Mouse (Mus musculus): ENCODE measurements around the gene Slc16a13. TPM values are rescaled to one million over a fixed set of nuclear protein-coding genes. Genes with fewer than 3 reads are reported as not detected.
A peak's percentile ranks its signal among the peaks of the same experiment; 100 is the strongest.
"Not testable (repeated sequence)": the region's sequence is repeated elsewhere in the genome, so short reads cannot be mapped to it uniquely, and the experiment has no call there.

The Slc16a13 gene
- polyA plus RNA-seq, 1 experiment from 2014 or later = 18.7 TPM

GRCm38 (mm10) chr11:70179401-70179800 is 41.5 kb downstream of the Slc16a13 start:
- Histone ChIP-seq H3K36me3 (no peaks in the 10 kb centered on the region), H3K27me3 (no peaks in the 10 kb centered on the region), H3K9ac (replicated peaks) (no peak overlapping the region), H3K27ac (no peak overlapping the region), H3K4me1 (replicated peaks) (no peaks in the 10 kb centered on the region), H3K4me3 (replicated peaks) (no peak overlapping the region), H3K9me3 (no peaks in the 10 kb centered on the region), H3K4me2 (replicated peaks) (0 out of 2 replicates have a peak overlapping the region, but pooled peaks have one; percentile 13)
- ATAC-seq = no peak
- 26% methylated on average over 14 of the region's 14 CpGs for WGBS

GRCm38 (mm10) chr11:70178756-70179155 is 42.1 kb downstream of the Slc16a13 start:
- Histone ChIP-seq H3K4me2 (replicated peaks) (no peak overlapping the region), H3K4me3 (replicated peaks) (no peak overlapping the region), H3K27ac (no peak overlapping the region), H3K27me3 (no peaks in the 10 kb centered on the region), H3K4me1 (replicated peaks) (no peaks in the 10 kb centered on the region), H3K9me3 (no peaks in the 10 kb centered on the region), H3K9ac (replicated peaks) (no peak overlapping the region), H3K36me3 (no peaks in the 10 kb centered on the region)
- no peak for ATAC-seq
- 81% methylated on average over 11 of the region's 11 CpGs for WGBS

DNA sequence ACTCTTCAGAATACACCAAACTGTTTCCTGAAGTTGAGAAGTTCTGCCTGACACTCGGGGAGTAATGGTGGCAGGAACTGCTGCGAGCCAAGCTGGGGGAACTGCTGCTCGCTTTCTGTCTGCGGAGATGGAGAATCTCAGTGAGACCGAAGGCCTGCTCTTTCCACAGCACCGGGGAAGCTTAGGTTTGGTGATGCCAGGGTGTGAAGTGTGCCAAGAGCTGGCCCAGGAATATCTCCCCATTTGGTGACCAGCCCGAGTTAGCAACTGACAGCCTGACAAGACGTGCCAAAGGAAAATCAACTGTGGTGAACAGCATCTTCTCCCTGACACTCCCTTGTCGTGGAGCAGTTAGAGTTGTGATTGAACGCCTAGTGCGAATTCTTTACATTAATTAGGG is 42.6 kb downstream of the Slc16a13 start:
- no peak for ATAC-seq
- H3K27ac ChIP-seq = no peak overlapping the region
- no peaks in the 10 kb centered on the region for H3K9me3 ChIP-seq
- WGBS = 87% methylated on average over 11 of the region's 11 CpGs
- no peaks in the 10 kb centered on the region for H3K36me3 ChIP-seq
- H3K4me2 ChIP-seq (replicated peaks) = no peak overlapping the region
- H3K4me1 ChIP-seq (replicated peaks) = no peaks in the 10 kb centered on the region
- no peaks in the 10 kb centered on the region for H3K27me3 ChIP-seq
- H3K4me3 ChIP-seq (replicated peaks) = no peak overlapping the region
- H3K9ac ChIP-seq (replicated peaks) = no peak overlapping the region

DNA sequence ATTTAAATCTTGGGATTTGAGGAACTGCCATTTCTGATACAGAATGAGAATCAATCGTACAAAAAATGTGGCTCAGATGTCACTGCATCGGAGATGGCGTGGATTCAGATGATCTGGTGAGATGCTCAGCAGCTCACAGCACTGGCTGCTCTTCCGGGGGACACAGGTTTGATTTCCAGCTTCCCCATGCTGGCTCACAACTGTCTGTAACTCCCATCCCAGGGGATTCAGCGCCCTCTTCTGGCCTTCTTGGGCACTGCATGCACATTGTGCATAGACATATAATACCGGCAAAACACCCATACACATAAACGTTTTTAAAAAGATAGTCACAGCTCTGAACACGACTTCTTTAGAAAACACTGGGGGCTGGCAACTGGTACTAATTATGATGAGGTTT is 43.2 kb downstream of the Slc16a13 start:
- Histone ChIP-seq H3K9ac (replicated peaks) (no peak overlapping the region), H3K9me3 (no peaks in the 10 kb centered on the region), H3K4me1 (replicated peaks) (no peaks in the 10 kb centered on the region), H3K27me3 (no peaks in the 10 kb centered on the region), H3K27ac (no peak overlapping the region), H3K4me2 (replicated peaks) (no peak overlapping the region), H3K36me3 (no peaks in the 10 kb centered on the region), H3K4me3 (replicated peaks) (no peak overlapping the region)
- WGBS = 73% methylated on average over 8 of the region's 8 CpGs
- no peak for ATAC-seq

- no peak overlapping the region for H3K27ac ChIP-seq
- 86% methylated on average over 4 of the region's 4 CpGs for WGBS
- H3K9ac ChIP-seq (replicated peaks) = no peak overlapping the region
Measured at GRCm38 (mm10) chr11:70174491-70174890, 46.4 kb downstream of the Slc16a13 start.

GRCm38 (mm10) chr11:70172298-70172697 is 48.6 kb downstream of the Slc16a13 start:
- 48% methylated on average over 5 of the region's 5 CpGs for WGBS
- Histone ChIP-seq H3K27me3 (no peaks in the 10 kb centered on the region), H3K27ac (no peak overlapping the region), H3K4me3 (replicated peaks) (no peak overlapping the region), H3K4me1 (replicated peaks) (no peaks in the 10 kb centered on the region), H3K36me3 (no peaks in the 10 kb centered on the region), H3K9me3 (no peaks in the 10 kb centered on the region), H3K4me2 (replicated peaks) (no peak overlapping the region), H3K9ac (replicated peaks) (no peak overlapping the region)
- no peak for ATAC-seq

More at GRCm38 (mm10) chr11:70174491-70174890, 46.4 kb downstream of the Slc16a13 start:
- no peaks in the 10 kb centered on the region for H3K4me1 ChIP-seq (replicated peaks)
- H3K9me3 ChIP-seq = no peaks in the 10 kb centered on the region
- no peak overlapping the region for H3K4me2 ChIP-seq (replicated peaks)
- no peaks in the 10 kb centered on the region for H3K27me3 ChIP-seq
- no peak overlapping the region for H3K4me3 ChIP-seq (replicated peaks)
- H3K36me3 ChIP-seq = no peaks in the 10 kb centered on the region
- ATAC-seq = no peak

DNA sequence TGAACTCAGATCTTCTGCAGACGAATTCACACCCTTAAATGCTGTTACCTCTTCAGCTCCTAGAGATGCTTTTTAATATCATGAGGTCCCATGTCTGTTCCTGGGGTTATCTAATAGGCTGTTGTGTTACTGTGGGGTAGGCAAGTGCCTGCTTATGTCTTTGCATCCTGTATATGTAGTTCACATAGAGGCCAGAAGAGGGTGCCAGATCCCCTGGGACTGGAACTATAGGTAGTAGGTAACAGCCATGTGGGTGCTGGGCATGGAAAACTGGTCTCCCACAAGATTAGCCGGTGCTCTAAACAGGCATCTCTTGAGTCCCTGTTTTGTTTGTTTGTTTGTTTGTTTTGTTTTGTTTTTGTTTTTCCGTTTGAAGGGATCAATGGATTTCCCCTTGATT is 49.0 kb downstream of the Slc16a13 start:
- H3K4me3 ChIP-seq (replicated peaks) = no peak overlapping the region
- ATAC-seq = no peak

GRCm38 (mm10) chr11:70171181-70171580 is 49.7 kb downstream of the Slc16a13 start:
- Histone ChIP-seq H3K36me3 (no peaks in the 10 kb centered on the region), H3K4me1 (replicated peaks) (no peaks in the 10 kb centered on the region), H3K4me2 (replicated peaks) (no peak overlapping the region), H3K27ac (no peak overlapping the region), H3K4me3 (replicated peaks) (no peak overlapping the region), H3K9ac (replicated peaks) (no peak overlapping the region), H3K27me3 (no peaks in the 10 kb centered on the region), H3K9me3 (no peaks in the 10 kb centered on the region)
- ATAC-seq = no peak
- WGBS = 87% methylated on average over 7 of the region's 7 CpGs

More for the DNA sequence above, 49.0 kb downstream of the Slc16a13 start:
- Histone ChIP-seq H3K4me1 (replicated peaks) (no peaks in the 10 kb centered on the region), H3K9me3 (no peaks in the 10 kb centered on the region), H3K9ac (replicated peaks) (no peak overlapping the region), H3K4me2 (replicated peaks) (no peak overlapping the region), H3K36me3 (no peaks in the 10 kb centered on the region), H3K27ac (no peak overlapping the region), H3K27me3 (no peaks in the 10 kb centered on the region)
- 62% methylated on average over 3 of the region's 3 CpGs for WGBS

- no peak overlapping the region for H3K4me3 ChIP-seq (replicated peaks)
- no peak for ATAC-seq
- 77% methylated on average over 7 of the region's 7 CpGs for WGBS
Measured at GRCm38 (mm10) chr11:70170291-70170690, 50.6 kb downstream of the Slc16a13 start.

GRCm38 (mm10) chr11:70169471-70169870 is 51.4 kb downstream of the Slc16a13 start:
- H3K9me3 ChIP-seq; H3K4me1 ChIP-seq (replicated peaks); H3K4me2 ChIP-seq (replicated peaks); H3K27me3 ChIP-seq; H3K27ac ChIP-seq; H3K4me3 ChIP-seq (replicated peaks); ATAC-seq; H3K36me3 ChIP-seq; H3K9ac ChIP-seq (replicated peaks): not testable (repeated sequence)
- WGBS = 94% methylated on average over 7 of the region's 7 CpGs

More at GRCm38 (mm10) chr11:70170291-70170690, 50.6 kb downstream of the Slc16a13 start:
- Histone ChIP-seq H3K4me1 (replicated peaks) (no peaks in the 10 kb centered on the region), H3K4me2 (replicated peaks) (no peak overlapping the region), H3K9me3 (no peaks in the 10 kb centered on the region), H3K27me3 (no peaks in the 10 kb centered on the region), H3K9ac (replicated peaks) (no peak overlapping the region), H3K36me3 (no peaks in the 10 kb centered on the region), H3K27ac (no peak overlapping the region)

DNA sequence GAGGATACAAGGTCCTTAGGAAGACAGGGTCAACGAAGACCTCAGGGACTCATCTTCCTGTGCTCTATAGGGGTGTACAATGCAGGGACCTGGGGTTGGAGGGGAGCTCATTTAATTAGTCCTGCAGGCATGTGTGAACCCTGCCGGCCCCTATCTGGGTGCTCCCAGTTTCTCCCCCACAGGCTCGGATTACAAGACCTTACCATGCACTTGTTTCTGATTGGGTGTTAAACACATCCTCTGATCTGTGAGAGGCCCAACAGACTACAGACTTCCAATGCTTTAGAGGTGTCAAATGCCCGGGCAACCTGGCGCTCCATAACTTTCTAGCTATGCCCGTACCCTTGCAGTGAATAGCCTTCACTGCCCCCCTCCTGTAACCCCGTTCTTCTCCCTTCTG is 52.7 kb downstream of the Slc16a13 start:
- no peaks in the 10 kb centered on the region for H3K27me3 ChIP-seq

More for the DNA sequence above, 52.7 kb downstream of the Slc16a13 start:
- no peak overlapping the region for H3K4me2 ChIP-seq (replicated peaks)
- no peak overlapping the region for H3K4me3 ChIP-seq (replicated peaks)
- ATAC-seq = no peak
- 67% methylated on average over 7 of the region's 7 CpGs for WGBS
- no peaks in the 10 kb centered on the region for H3K4me1 ChIP-seq (replicated peaks)
- H3K36me3 ChIP-seq = no peaks in the 10 kb centered on the region
- H3K27ac ChIP-seq = no peak overlapping the region
- no peaks in the 10 kb centered on the region for H3K9me3 ChIP-seq
- H3K9ac ChIP-seq (replicated peaks) = no peak overlapping the region
